Mouse (Mus musculus) midbrain, embryonic 15.5 days (tissue): ENCODE results near the gene Ddx56. TPM values are rescaled to one million over a fixed set of nuclear protein-coding genes. Genes with fewer than 3 reads are reported as not detected.

ENCODE experiments used
- ATAC-seq: fragments of 200-750 bp; cut with Nextera tagmentation; replicated peaks from 2 replicates; pipeline ENCODE4 v1.8.0; 2017; ENCODE audit warnings: moderate TSS enrichment
- H3K27ac ChIP-seq: fragments of 300-500 bp; sonication (generic); 2 replicates; pipeline ENCODE4 v1.5.1; 2015; ENCODE audit warnings: mild to moderate bottlenecking, inconsistent platforms
- H3K27me3 ChIP-seq: fragments of 300-500 bp; sonication (generic); replicated peaks from 2 replicates; pipeline ENCODE4 v1.6.1; 2015; ENCODE audit warnings: inconsistent platforms
- H3K36me3 ChIP-seq: fragments of 300-500 bp; sonication (generic); replicated peaks from 2 replicates; pipeline ENCODE4 v1.6.1; 2015; ENCODE audit warnings: inconsistent platforms
- H3K4me1 ChIP-seq: fragments of 300-500 bp; sonication (generic); 2 replicates; pipeline ENCODE4 v1.6.1; 2015; ENCODE audit warnings: inconsistent platforms
- H3K4me2 ChIP-seq: fragments of 300-500 bp; sonication (generic); 2 replicates; pipeline ENCODE4 v1.6.1; 2015; ENCODE audit warnings: inconsistent platforms, mild to moderate bottlenecking, moderate library complexity
- H3K4me3 ChIP-seq: fragments of 300-500 bp; sonication (generic); 2 replicates; pipeline ENCODE4 v1.5.1; 2015; ENCODE audit warnings: mild to moderate bottlenecking, inconsistent platforms
- H3K9ac ChIP-seq: fragments of 300-500 bp; sonication (generic); 2 replicates; pipeline ENCODE4 v1.6.1; 2015; ENCODE audit warnings: mild to moderate bottlenecking, inconsistent platforms
- H3K9me3 ChIP-seq: fragments of 300-500 bp; sonication (generic); 2 replicates; pipeline ENCODE4 v1.6.1; 2016; ENCODE audit warnings: inconsistent platforms
- WGBS: fragments of 180-500 bp; shearing (Covaris S2); methylation state at CpG from one replicate; pipeline ENCODE4 v1.1.7; 2015; ENCODE audit warnings: mixed read lengths; 5-methylcytosine and 5-hydroxymethylcytosine counted together
- polyA plus RNA-seq: library from polyadenylated mRNA; unstranded; fragments of >200 nt; fragmentation: Nextera tagmentation; extraction: Ambion mirVana; gene quantifications from 2 replicates; pipeline ENCODE4 v1.2.1, GENCODE M21; 2015

Gene Ddx56
- polyA plus RNA-seq, 1 experiment from 2014 or later, result 71.4 TPM

- Histone ChIP-seq H3K27ac (no peak overlapping the region), H3K9ac (no peak overlapping the region), H3K4me2 (no peak overlapping the region), H3K27me3 (no peaks in the 10 kb centered on the region), H3K9me3 (no peaks in the 10 kb centered on the region), H3K36me3 (no peaks in the 10 kb centered on the region), H3K4me3 (no peak overlapping the region), H3K4me1 (no peaks in the 10 kb centered on the region)
- ATAC-seq, result no peak
- 54% methylated on average over 3 of the region's 3 CpGs for WGBS
These were observed 50.7 kb downstream of the Ddx56 start for GRCm38 (mm10) chr11:6216834-6217233.

Other genes with a start within 250 kb of the Ddx56 start
- 134 and 147 TPM in 2 replicates for gene Camk2b, start 201.4 kb downstream of the Ddx56 start, polyA plus RNA-seq
- 0.48 and 0.56 TPM in 2 replicates for gene A730071L15Rik, start 67.7 kb downstream of the Ddx56 start, polyA plus RNA-seq
- gene Nudcd3, start 67.4 kb downstream of the Ddx56 start, polyA plus RNA-seq, result 73.8 and 77.2 TPM in 2 replicates
- gene Npc1l1, start 37.6 kb downstream of the Ddx56 start, polyA plus RNA-seq, result 0.06 and 0.08 TPM in 2 replicates
- gene Tmed4, start 7.1 kb upstream of the Ddx56 start, polyA plus RNA-seq, result 123 and 128 TPM in 2 replicates
- gene Ogdh, start 23.9 kb upstream of the Ddx56 start, polyA plus RNA-seq, result 118 and 126 TPM in 2 replicates
- 39.0 and 41.0 TPM in 2 replicates for gene Zmiz2, start 121.3 kb upstream of the Ddx56 start, polyA plus RNA-seq
- 3,416 and 3,418 TPM in 2 replicates for gene Ppia, start 147.7 kb upstream of the Ddx56 start, polyA plus RNA-seq
- gene H2afv, start 176.7 kb upstream of the Ddx56 start, polyA plus RNA-seq, result 250 and 290 TPM in 2 replicates
- gene Purb, start 208.1 kb upstream of the Ddx56 start, polyA plus RNA-seq, result 11.3 and 11.4 TPM in 2 replicates